Mouse (Mus musculus): ENCODE results near the gene Treml4.

DNA sequence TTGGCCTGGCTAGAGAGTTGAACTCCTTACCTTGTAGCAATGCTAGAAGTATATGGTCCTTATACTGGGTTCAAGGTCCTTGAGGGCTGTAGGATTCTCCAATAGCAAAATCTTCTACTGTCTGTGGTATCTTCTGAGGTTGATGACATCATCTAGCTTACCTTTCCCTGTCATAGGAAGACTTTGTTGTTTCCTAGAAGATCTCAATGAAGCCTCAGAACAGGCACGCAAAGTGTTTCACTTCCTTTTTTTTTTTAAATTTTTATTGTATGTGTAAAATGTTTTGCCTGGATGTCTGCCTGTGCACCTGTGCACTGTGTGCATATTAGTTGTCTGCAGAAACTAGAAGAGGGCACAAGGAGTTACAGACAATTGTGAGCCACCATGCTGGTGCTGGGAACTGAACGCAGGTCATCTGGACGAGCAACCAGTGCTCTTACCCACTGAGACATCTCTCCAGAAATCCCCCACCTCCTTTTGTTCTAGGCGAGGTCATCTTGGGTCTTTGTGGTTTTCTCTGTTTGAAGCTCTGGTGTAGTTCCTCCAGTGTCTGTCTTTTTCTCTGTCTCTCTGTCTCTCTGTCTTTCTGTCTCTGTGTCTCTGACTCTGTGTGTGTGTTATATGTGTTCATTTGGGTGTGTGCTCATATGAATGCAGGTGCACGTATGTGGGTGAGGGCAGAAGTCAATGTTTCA, 29.6 kb downstream of the Treml4 start:
- TF ChIP-seq CTCF (conservative IDR thresholded peaks at IDR 0.05; ENCODE audit: insufficient read depth, insufficient read length, low read depth, low read length) (no peak), POLR2A (IDR thresholded peaks at IDR 0.05; ENCODE audit: low read depth, low read length) (no peak)
